Mouse (Mus musculus) B cell, adult 67 days (primary cell): Measurements from ENCODE around the gene Set. TPM values are rescaled to one million over a fixed set of nuclear protein-coding genes. Genes with fewer than 3 reads are reported as not detected.

Source experiments
- total RNA-seq, 2 experiments: library from RNA; stranded (reverse); gene quantifications; 4 replicates each; pipeline ENCODE4 v1.2.4; 2023

The Set gene
- 100 to 1,000 TPM; 239 to 303 TPM for total RNA-seq

DNA sequence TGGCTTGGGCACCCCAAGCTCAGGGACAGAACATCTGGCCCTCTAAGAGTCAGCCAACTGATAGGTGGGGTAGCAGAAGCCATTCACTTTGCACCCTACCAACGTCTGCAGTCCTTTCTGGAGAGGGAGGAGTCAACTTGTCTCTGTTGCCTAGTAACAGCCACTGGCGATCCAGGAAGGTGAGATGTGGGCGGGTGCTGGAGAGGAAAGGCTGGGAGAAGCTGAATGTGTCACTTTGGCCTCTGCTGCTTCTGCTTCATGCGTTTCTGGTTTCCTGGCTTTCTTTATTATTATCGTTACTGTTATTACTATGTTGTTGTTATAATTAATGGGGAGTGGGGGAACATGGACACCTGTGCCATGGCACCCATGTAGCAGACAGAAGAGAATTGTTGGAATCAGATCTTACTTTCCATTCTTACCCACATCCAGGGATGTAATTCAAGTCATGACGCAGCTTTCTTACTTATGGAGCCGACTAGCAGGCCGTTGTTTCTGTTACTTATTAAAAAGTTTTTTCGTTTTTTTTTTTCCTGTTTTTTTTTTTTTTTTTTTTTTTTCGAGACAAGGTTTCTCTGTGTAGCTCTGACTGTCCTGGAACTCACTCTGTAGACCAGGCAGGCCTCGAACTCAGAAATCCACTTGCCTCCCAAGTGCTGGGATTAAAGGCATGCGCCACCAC lies at the start of gene Set:
Set (plus strand) TSS at position 156 of the 682 bp plus-strand sequence.

DNA sequence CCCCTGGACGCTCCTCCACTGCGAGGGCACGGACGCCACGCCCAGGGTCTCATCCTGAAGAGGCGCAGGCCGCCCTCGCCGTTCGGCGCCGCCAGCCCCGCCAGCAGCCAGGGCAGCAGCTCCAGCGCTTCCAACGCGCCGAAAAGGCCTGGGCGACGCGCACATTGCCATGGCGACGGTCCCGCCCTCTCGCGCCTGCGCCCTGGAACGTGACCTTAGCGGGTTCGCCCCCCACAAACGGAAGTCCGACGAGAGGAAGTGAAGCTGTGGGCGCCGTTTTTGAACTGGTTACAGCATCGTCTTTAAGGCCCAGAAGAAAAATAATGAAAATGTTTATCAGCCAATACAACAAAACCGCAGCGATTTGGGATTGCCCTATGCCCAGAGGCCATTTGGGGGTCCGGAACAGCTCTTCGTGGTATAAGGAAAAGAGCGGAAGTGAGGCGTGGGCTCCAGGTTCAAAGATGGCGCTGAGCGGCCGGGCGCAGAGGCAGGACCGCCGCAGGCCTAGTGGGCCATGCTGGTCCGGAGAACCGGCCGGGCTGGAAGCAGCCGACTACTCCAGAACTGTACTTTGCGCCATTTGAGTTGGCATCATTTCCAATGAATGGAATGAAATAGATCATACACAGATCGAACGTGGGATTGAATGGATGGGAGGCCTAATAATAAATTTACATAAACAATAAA lies 8.3 kb upstream of the Set start, which contains the start of gene Wdr34:
Wdr34 (minus strand) TSS at position 183 of the 690 bp plus-strand sequence.

DNA sequence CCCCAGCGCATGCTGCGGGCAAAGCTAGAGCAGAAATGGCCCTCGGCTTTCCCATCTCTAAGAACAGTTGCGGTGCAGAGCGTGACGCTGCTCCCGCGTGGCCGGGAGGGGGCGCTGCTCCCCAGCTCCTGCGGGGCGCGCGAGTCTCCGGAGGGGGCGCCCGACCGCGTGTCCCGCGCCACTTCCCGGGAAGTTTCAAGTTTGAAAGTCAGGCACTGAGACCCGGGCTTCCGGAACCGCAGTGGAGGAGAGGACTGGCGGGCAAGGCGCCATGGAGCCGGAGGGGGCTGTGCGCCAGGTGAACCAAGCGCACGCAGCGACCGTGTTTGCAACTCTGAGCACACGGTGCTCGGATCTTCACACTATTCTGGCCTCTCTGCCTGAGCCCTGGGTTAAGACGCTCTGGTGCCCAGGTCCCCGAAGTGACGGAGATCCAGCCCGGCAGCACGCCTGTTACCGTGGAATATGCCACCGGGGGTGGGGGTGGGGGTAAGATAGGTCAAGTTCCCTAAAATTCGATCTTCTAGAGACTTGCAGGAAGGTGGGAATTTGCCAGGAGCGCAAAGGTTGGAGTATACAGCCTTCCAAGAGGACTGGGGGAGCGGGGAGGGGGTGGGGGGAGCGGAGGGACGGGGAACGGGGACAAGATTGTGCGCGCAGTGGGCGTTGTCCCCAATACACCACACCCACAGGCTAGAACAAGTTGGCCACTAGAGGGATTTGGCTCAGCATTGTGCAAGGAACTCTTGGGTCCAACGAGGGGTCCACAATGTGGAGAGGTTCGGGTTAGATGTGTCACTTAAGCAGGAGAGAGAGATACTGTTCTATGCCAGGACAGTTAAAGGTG lies 20.5 kb downstream of the Set start, which contains the start of gene Pkn3:
Pkn3 (plus strand) TSS at position 183 of the 847 bp plus-strand sequence.

DNA sequence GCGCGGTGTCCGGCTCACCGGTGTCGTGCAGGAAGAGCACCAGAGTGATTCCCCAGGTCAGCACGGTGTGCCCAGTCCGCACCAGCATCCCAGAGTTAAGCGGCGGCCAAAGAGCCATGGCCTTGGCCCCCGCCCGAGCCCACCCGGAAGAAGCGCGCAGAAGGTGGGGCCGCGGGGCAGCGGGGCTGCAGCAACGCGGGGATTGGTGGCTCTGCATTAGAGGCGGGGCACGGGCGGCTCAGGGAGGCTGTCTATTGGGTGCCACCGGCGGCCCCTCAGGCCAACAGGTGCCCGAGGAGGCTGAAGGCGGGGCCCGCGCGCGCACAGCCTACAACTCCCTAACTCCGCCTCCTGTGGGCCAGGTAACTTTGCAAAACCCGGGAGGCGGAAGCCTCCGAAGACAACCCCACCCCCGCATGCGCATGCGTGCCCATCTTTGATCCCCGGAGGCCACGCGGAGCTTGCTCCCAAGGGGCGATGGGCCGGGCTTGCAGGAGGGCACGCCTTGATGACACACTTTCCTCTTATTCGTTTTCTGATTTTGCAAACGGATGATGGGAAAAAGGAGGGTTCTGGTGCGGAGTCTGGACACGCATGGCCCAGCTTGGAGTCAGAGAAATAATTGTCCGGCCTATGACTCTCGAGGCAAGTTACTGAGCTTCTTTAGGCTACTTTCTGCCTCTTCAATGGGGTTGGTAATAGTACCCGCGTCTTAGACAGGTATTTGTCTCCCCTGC lies 36.5 kb downstream of the Set start, which contains the start of gene Zdhhc12:
Zdhhc12 (minus strand) TSS at position 178 of the 737 bp plus-strand sequence.

Other genes starting within 250 kb of the Set start
- 10 to 100 TPM; 43.6 to 47.9 TPM for gene Urm1, start 237.3 kb upstream of the Set start, total RNA-seq
- 1 to 10 TPM in 1 of 2 experiments, under 1 TPM in 1; 0.68 to 1.2 TPM for gene Cercam, start 188.2 kb upstream of the Set start, total RNA-seq
- 100 to 1,000 TPM; 118 to 127 TPM for gene Odf2, start 168.2 kb upstream of the Set start, total RNA-seq
- gene Gle1, start 122.0 kb upstream of the Set start, total RNA-seq: 10 to 100 TPM; 76.1 to 100.0 TPM
- 100 to 1,000 TPM; 287 to 297 TPM for gene Sptan1, start 91.8 kb upstream of the Set start, total RNA-seq
- 1 to 10 TPM; 1.8 to 2.1 TPM for gene Wdr34, start 8.5 kb upstream of the Set start, total RNA-seq
- 1 to 10 TPM; 2.1 to 2.5 TPM for gene Pkn3, start 20.3 kb downstream of the Set start, total RNA-seq
- 10 to 100 TPM; 15.1 to 25.0 TPM for gene Zdhhc12, start 36.3 kb downstream of the Set start, total RNA-seq
- gene Zer1, start 67.2 kb downstream of the Set start, total RNA-seq: 10 to 100 TPM; 82.2 to 94.7 TPM
- gene Tbc1d13, start 76.4 kb downstream of the Set start, total RNA-seq: 10 to 100 TPM; 45.6 to 49.2 TPM
- 10 to 100 TPM; 11.5 to 13.6 TPM for gene Endog, start 114.1 kb downstream of the Set start, total RNA-seq
- 10 to 100 TPM; 21.5 to 27.4 TPM for gene Spout1, start 121.1 kb downstream of the Set start, total RNA-seq
- 10 to 100 TPM in 1 of 2 experiments, 1 to 10 TPM in 1; 7.1 to 11.8 TPM for gene Kyat1, start 148.5 kb downstream of the Set start, total RNA-seq
- gene Lrrc8a, start 180.3 kb downstream of the Set start, total RNA-seq: 10 to 100 TPM; 25.8 to 35.3 TPM
- gene Gm28035, start 183.2 kb downstream of the Set start, total RNA-seq: 1 to 10 TPM; 1.4 to 5.0 TPM
- 10 to 100 TPM in 1 of 2 experiments, 1 to 10 TPM in 1; 6.2 to 11.7 TPM for gene Phyhd1, start 208.8 kb downstream of the Set start, total RNA-seq
- gene Gm28038, start 223.7 kb downstream of the Set start, total RNA-seq: 1 to 10 TPM in 1 of 2 experiments, not detected in 1; 4.2 TPM
- 10 to 100 TPM in 1 of 2 experiments, 1 to 10 TPM in 1; 9.8 to 12.1 TPM for gene Dolk, start 229.0 kb downstream of the Set start, total RNA-seq
- 10 to 100 TPM; 51.1 to 56.2 TPM for gene Nup188, start 229.0 kb downstream of the Set start, total RNA-seq